Mouse (Mus musculus) erythroblast, embryonic 14.5 days (primary cell): ENCODE results near the gene Met.

Experiments
- GATA1 ChIP-seq: IDR thresholded peaks from 2 replicates; pipeline ENCODE4 v1.6.1; 2012; ENCODE audit warnings: low read length, inconsistent platforms, mixed read lengths
- TAL1 ChIP-seq: IDR thresholded peaks from 3 replicates; pipeline ENCODE4 v1.6.1; 2012; ENCODE audit warnings: low read length, inconsistent platforms, mixed read lengths

- TF ChIP-seq TAL1 (no peak), GATA1 (no peak)
These were observed 24.8 kb downstream of the Met start for GRCm38 (mm10) chr6:17488291-17488817.
